Mouse (Mus musculus) small intestine, adult 2 months (tissue): ENCODE measurements around the gene Wbp1l.

Source experiments
- CTCF ChIP-seq: fragments of 200-500 bp; IDR thresholded peaks from 2 replicates; pipeline ENCODE4 v1.5.1; 2012; ENCODE audit warnings: low read depth, mild to moderate bottlenecking, control low read depth, inconsistent platforms, low read length, moderate library complexity, mixed read lengths; ENCODE audit not compliant: insufficient replicate concordance, insufficient read length; ENCODE audit errors: extremely low read depth
- POLR2A ChIP-seq: fragments of 200-500 bp; IDR thresholded peaks from 2 replicates; pipeline ENCODE4 v1.6.1; 2012; ENCODE audit warnings: low read depth, mild to moderate bottlenecking, control low read depth, inconsistent platforms, low read length, moderate library complexity

DNA sequence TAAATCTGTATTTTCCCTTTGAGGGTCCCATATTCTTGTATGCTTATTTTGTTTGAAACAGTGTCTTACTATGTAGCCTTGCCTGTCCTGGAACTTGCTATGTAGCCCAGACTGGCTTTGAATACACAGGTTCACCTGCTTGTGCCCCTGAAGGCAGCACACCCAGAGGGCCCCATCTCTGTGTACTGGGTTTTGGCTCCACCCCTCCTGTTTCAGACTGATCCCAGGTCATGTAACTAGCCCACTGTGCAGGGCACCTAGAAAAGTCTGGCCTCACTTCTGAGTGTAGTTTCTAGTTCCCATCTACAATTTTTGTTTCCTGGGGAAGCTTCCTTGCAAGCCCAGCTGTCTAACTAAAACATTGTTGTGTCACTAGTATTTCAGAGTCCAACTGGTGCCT lies 40.2 kb downstream of the Wbp1l start:
- no peak for TF ChIP-seq POLR2A
- no peak for TF ChIP-seq CTCF
